Mouse (Mus musculus) MEL (cell line): ENCODE data around the gene Lingo1. TPM values are rescaled to one million over a fixed set of nuclear protein-coding genes. Genes with fewer than 3 reads are reported as not detected.

Experiments
- DNase-seq: peaks from one replicate; pipeline ENCODE4 v3.0.0; 2011; ENCODE audit warnings: low read depth, low spot score
- H3K27ac ChIP-seq: 2 replicates; pipeline ENCODE4 v1.5.1; 2012; ENCODE audit warnings: low read depth, mild to moderate bottlenecking, control low read depth, low read length, moderate library complexity; ENCODE audit not compliant: control insufficient read depth
- H3K27me3 ChIP-seq, 2 experiments: fragments of 150-350 bp in 1 of 2; sonication (generic) in 1 of 2; 2 replicates each; pipeline ENCODE4 v1.6.1; 2012; ENCODE audit warnings: low read length in 2 of 2, mild to moderate bottlenecking in 2 of 2, improper control_type of control experiment in 1 of 2, moderate library complexity in 1 of 2; ENCODE audit not compliant: insufficient read depth in 2 of 2, control insufficient read depth in 1 of 2
- H3K36me3 ChIP-seq, 2 experiments: 2 replicates each; pipeline ENCODE4 v1.6.1; 2012 to 2014; ENCODE audit warnings: low read length in 2 of 2, improper control_type of control experiment in 1 of 2, inconsistent platforms in 1 of 2, mild to moderate bottlenecking in 1 of 2; ENCODE audit not compliant: insufficient read depth in 2 of 2, control insufficient read depth in 1 of 2
- H3K4me1 ChIP-seq, 2 experiments: fragments of 150-350 bp in 1 of 2; sonication (generic) in 1 of 2; 2 replicates each; pipeline ENCODE4 v1.6.1; 2012; ENCODE audit warnings: low read length in 2 of 2, improper control_type of control experiment in 1 of 2, mild to moderate bottlenecking in 1 of 2; ENCODE audit not compliant: insufficient read depth in 2 of 2, control insufficient read depth in 1 of 2
- H3K4me3 ChIP-seq, 2 experiments: fragments of 150-350 bp in 1 of 2; sonication (generic) in 1 of 2; 2 replicates each; pipeline ENCODE4 v1.5.1; 2012; ENCODE audit warnings: low read depth in 2 of 2, low read length in 2 of 2, mild to moderate bottlenecking in 2 of 2, moderate library complexity in 2 of 2, control low read depth in 1 of 2, improper control_type of control experiment in 1 of 2; ENCODE audit not compliant: control insufficient read depth in 1 of 2, insufficient read depth in 1 of 2
- H3K79me2 ChIP-seq: 2 replicates; pipeline ENCODE4 v1.6.1; 2012; ENCODE audit warnings: mild to moderate bottlenecking, low read length, moderate library complexity; ENCODE audit not compliant: control insufficient read depth, poor library complexity, insufficient read depth
- H3K9ac ChIP-seq: 2 replicates; pipeline ENCODE4 v1.6.1; 2012; ENCODE audit warnings: low read depth, mild to moderate bottlenecking, control low read depth, low read length, moderate library complexity; ENCODE audit not compliant: control insufficient read depth, poor library complexity, severe bottlenecking
- H3K9me3 ChIP-seq: fragments of 150-350 bp; sonication (generic); replicated peaks from 2 replicates; pipeline ENCODE4 v1.6.1; 2012; ENCODE audit warnings: mild to moderate bottlenecking, low read length, improper control_type of control experiment, moderate library complexity; ENCODE audit not compliant: insufficient read depth
- CHD1 ChIP-seq: IDR thresholded peaks from 2 replicates; pipeline ENCODE4 v1.6.1; 2012; ENCODE audit warnings: low read depth, mild to moderate bottlenecking, inconsistent platforms, low read length, improper control_type of control experiment
- CTCF ChIP-seq, 3 experiments: IDR thresholded peaks in 2 of 3; conservative IDR thresholded peaks in 1 of 3; 2 replicates each; pipeline ENCODE4 v1.5.1; 2011 to 2012; ENCODE audit warnings: low read length in 3 of 3, low read depth in 2 of 3, mild to moderate bottlenecking in 2 of 3, improper control_type of control experiment in 1 of 3, inconsistent platforms in 1 of 3, mixed read lengths in 1 of 3, moderate library complexity in 1 of 3; ENCODE audit not compliant: control insufficient read depth in 1 of 3, insufficient read depth in 1 of 3, poor library complexity in 1 of 3, severe bottlenecking in 1 of 3
- EP300 ChIP-seq, 2 experiments: IDR thresholded peaks; 2 replicates each; pipeline ENCODE4 v1.6.1; 2011; ENCODE audit warnings: improper control_type of control experiment in 2 of 2, low read length in 2 of 2, low read depth in 1 of 2, mild to moderate bottlenecking in 1 of 2
- ETS1 ChIP-seq: IDR thresholded peaks from 2 replicates; pipeline ENCODE4 v1.6.1; 2012; ENCODE audit warnings: low read depth, mild to moderate bottlenecking, inconsistent platforms, low read length, improper control_type of control experiment, moderate library complexity
- GABPA ChIP-seq: IDR thresholded peaks from 2 replicates; pipeline ENCODE4 v1.6.1; 2012; ENCODE audit warnings: low read depth, mild to moderate bottlenecking, inconsistent platforms, low read length, improper control_type of control experiment, moderate library complexity
- GATA1 ChIP-seq: IDR thresholded peaks from 2 replicates; pipeline ENCODE4 v1.6.1; 2011; ENCODE audit warnings: low read depth, low read length, improper control_type of control experiment
- HCFC1 ChIP-seq: IDR thresholded peaks from 2 replicates; pipeline ENCODE4 v1.6.1; 2012; ENCODE audit warnings: low read depth, mild to moderate bottlenecking, inconsistent platforms, low read length, improper control_type of control experiment, moderate library complexity
- JUND ChIP-seq: IDR thresholded peaks from 2 replicates; pipeline ENCODE4 v1.6.1; 2011; ENCODE audit warnings: low read depth, mild to moderate bottlenecking, improper control_type of control experiment, low read length
- KAT2A ChIP-seq: conservative IDR thresholded peaks from 2 replicates; pipeline ENCODE4 v1.6.1; 2012; ENCODE audit warnings: low read depth, low read length, improper control_type of control experiment, inconsistent platforms
- MAFK ChIP-seq: IDR thresholded peaks from 2 replicates; pipeline ENCODE4 v1.6.1; 2011; ENCODE audit warnings: low read depth, mild to moderate bottlenecking, low read length, improper control_type of control experiment, borderline replicate concordance
- MAX ChIP-seq: IDR thresholded peaks from 2 replicates; pipeline ENCODE4 v1.6.1; 2011; ENCODE audit warnings: low read length, improper control_type of control experiment
- MAZ ChIP-seq: IDR thresholded peaks from 2 replicates; pipeline ENCODE4 v1.6.1; 2012; ENCODE audit warnings: low read depth, mild to moderate bottlenecking, inconsistent platforms, low read length, improper control_type of control experiment
- MEF2A ChIP-seq: IDR thresholded peaks from 2 replicates; pipeline ENCODE4 v1.6.1; 2014; ENCODE audit warnings: low read depth, mild to moderate bottlenecking, inconsistent platforms, low read length, improper control_type of control experiment; ENCODE audit not compliant: poor library complexity, insufficient replicate concordance, severe bottlenecking; ENCODE audit errors: extremely low read depth
- MXI1 ChIP-seq: IDR thresholded peaks from 2 replicates; pipeline ENCODE4 v1.6.1; 2011; ENCODE audit warnings: mild to moderate bottlenecking, low read depth, low read length, improper control_type of control experiment
- MYB ChIP-seq: IDR thresholded peaks from 2 replicates; pipeline ENCODE4 v1.6.1; 2011; ENCODE audit warnings: mild to moderate bottlenecking, low read depth, low read length, improper control_type of control experiment
- MYC ChIP-seq: IDR thresholded peaks from 2 replicates; pipeline ENCODE4 v1.6.1; 2011; ENCODE audit warnings: low read depth, mild to moderate bottlenecking, low read length, improper control_type of control experiment, moderate library complexity
- NELFE ChIP-seq: IDR thresholded peaks from 2 replicates; pipeline ENCODE4 v1.6.1; 2011; ENCODE audit warnings: low read depth, low read length, improper control_type of control experiment
- NRF1 ChIP-seq: IDR thresholded peaks from 2 replicates; pipeline ENCODE4 v1.6.1; 2014; ENCODE audit warnings: low read depth, mild to moderate bottlenecking, inconsistent platforms, low read length, improper control_type of control experiment, moderate library complexity; ENCODE audit not compliant: poor library complexity, insufficient read depth, severe bottlenecking
- POLR2AphosphoS2 ChIP-seq: IDR thresholded peaks from 2 replicates; pipeline ENCODE4 v1.6.1; 2011; ENCODE audit warnings: low read length, improper control_type of control experiment
- POLR2AphosphoS5 ChIP-seq: IDR thresholded peaks from 2 replicates; pipeline ENCODE4 v1.6.1; 2012; ENCODE audit warnings: low read depth, borderline replicate concordance, mild to moderate bottlenecking, inconsistent platforms, low read length, moderate library complexity, mixed read lengths
- RAD21 ChIP-seq: IDR thresholded peaks from 2 replicates; pipeline ENCODE4 v1.6.1; 2011; ENCODE audit warnings: mild to moderate bottlenecking, low read depth, low read length, improper control_type of control experiment
- SMC3 ChIP-seq: IDR thresholded peaks from 2 replicates; pipeline ENCODE4 v1.6.1; 2011; ENCODE audit warnings: low read depth, low read length, improper control_type of control experiment
- TCF12 ChIP-seq: IDR thresholded peaks from 2 replicates; pipeline ENCODE4 v1.6.1; 2014; ENCODE audit warnings: low read depth, mild to moderate bottlenecking, inconsistent platforms, low read length, improper control_type of control experiment, moderate library complexity
- UBTF ChIP-seq: IDR thresholded peaks from 2 replicates; pipeline ENCODE4 v1.6.1; 2012; ENCODE audit warnings: low read depth, mild to moderate bottlenecking, inconsistent platforms, low read length, improper control_type of control experiment, moderate library complexity, borderline replicate concordance; ENCODE audit not compliant: insufficient read depth
- USF1 ChIP-seq: IDR thresholded peaks from 2 replicates; pipeline ENCODE4 v1.6.1; 2014; ENCODE audit warnings: low read depth, mild to moderate bottlenecking, inconsistent platforms, low read length, improper control_type of control experiment, moderate library complexity
- USF2 ChIP-seq, 2 experiments: IDR thresholded peaks; 2 replicates each; pipeline ENCODE4 v1.6.1; 2011 to 2012; ENCODE audit warnings: improper control_type of control experiment in 2 of 2, low read length in 2 of 2, borderline replicate concordance in 1 of 2, inconsistent platforms in 1 of 2, low read depth in 1 of 2, mild to moderate bottlenecking in 1 of 2; ENCODE audit not compliant: insufficient read depth in 1 of 2
- ZKSCAN1 ChIP-seq: IDR thresholded peaks from 2 replicates; pipeline ENCODE4 v1.6.1; 2012; ENCODE audit warnings: low read depth, mild to moderate bottlenecking, inconsistent platforms, low read length, improper control_type of control experiment, moderate library complexity
- ZMIZ1 ChIP-seq: IDR thresholded peaks from 2 replicates; pipeline ENCODE4 v1.6.1; 2012; ENCODE audit warnings: low read depth, mild to moderate bottlenecking, inconsistent platforms, low read length, improper control_type of control experiment, moderate library complexity
- polyA plus RNA-seq, 2 experiments: library from polyadenylated mRNA; stranded (reverse) in 1 of 2; unstranded in 1 of 2; fragments of >175 nt in 1 of 2; fragments of >200 nt in 1 of 2; gene quantifications; 2 replicates each; pipeline versions ENCODE4 v1.2.1 to v1.2.4; 2012; ENCODE audit warnings: low replicate concordance in 2 of 2, low read depth in 1 of 2; ENCODE audit not compliant: insufficient read length in 2 of 2, insufficient read depth in 1 of 2, missing spikeins in 1 of 2
- total RNA-seq: library from RNA; depleted of rRNA; stranded (reverse); fragments of 300-350 nt; gene quantifications from 2 replicates; pipeline ENCODE4 v1.2.3, GENCODE M21; 2012

Gene Lingo1
- total and polyA plus RNA-seq, 3 experiments: not detected

DNA sequence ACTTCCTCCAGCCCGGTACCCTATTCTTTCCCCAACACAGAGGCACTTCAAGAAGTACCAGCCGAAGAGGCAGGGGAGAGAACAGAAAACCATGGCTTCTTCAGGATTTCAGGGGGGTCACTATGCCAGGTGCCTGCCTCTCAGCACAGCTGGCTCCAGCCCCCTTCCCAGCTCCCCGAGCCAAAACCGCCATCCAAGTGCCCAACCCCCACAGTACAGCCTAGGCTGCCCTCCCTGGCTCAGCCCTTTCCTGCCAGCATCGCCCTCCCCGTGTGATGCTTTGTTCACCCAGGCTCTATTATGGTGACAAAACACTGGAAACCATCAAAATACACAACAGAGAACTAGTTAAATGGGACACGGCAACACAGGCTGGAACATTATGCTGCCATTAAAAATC, 22.6 kb downstream of the Lingo1 start:
- no peaks in the 10 kb centered on the region for H3K36me3 ChIP-seq
- H3K4me3 ChIP-seq: no peak overlapping the region
- H3K9ac ChIP-seq: no peak overlapping the region
- no peaks in the 10 kb centered on the region for H3K9me3 ChIP-seq
- H3K79me2 ChIP-seq: no peaks in the 10 kb centered on the region
- no peak overlapping the region for H3K27ac ChIP-seq
- TF ChIP-seq USF2 (IDR thresholded peaks at IDR 0.05; ENCODE audit: borderline replicate concordance in 1 of 2, insufficient read depth in 1 of 2, low read depth in 1 of 2, low read length in 2 of 2): no peak
- no peak for TF ChIP-seq MXI1
- TF ChIP-seq CTCF (IDR thresholded peaks at IDR 0.05 in 2 of 3, conservative IDR thresholded peaks at IDR 0.05 in 1 of 3; ENCODE audit: control insufficient read depth in 1 of 3, insufficient read depth in 1 of 3, low read depth in 2 of 3, low read length in 3 of 3, poor library complexity in 1 of 3, severe bottlenecking in 1 of 3): no peak
- TF ChIP-seq KAT2A: no peak
- TF ChIP-seq UBTF: no peak
- TF ChIP-seq SMC3: no peak
- no peak for TF ChIP-seq MAX
- TF ChIP-seq ZMIZ1: no peak
- TF ChIP-seq EP300 (IDR thresholded peaks at IDR 0.05; ENCODE audit: low read depth in 1 of 2, low read length in 2 of 2): no peak
- TF ChIP-seq MYB: no peak
- TF ChIP-seq JUND: no peak
- no peak for TF ChIP-seq RAD21
- TF ChIP-seq ETS1: no peak
- TF ChIP-seq TCF12: no peak
- TF ChIP-seq NELFE: no peak
- TF ChIP-seq GABPA: no peak
- no peak for TF ChIP-seq CHD1
- TF ChIP-seq USF1: no peak
- TF ChIP-seq MAZ: no peak
- TF ChIP-seq POLR2AphosphoS5: no peak
- H3K27me3 ChIP-seq: no peaks in the 10 kb centered on the region; a peak in 1 of 4 replicates
- DNase-seq: no peak
- H3K4me1 ChIP-seq: no peaks in the 10 kb centered on the region

DNA sequence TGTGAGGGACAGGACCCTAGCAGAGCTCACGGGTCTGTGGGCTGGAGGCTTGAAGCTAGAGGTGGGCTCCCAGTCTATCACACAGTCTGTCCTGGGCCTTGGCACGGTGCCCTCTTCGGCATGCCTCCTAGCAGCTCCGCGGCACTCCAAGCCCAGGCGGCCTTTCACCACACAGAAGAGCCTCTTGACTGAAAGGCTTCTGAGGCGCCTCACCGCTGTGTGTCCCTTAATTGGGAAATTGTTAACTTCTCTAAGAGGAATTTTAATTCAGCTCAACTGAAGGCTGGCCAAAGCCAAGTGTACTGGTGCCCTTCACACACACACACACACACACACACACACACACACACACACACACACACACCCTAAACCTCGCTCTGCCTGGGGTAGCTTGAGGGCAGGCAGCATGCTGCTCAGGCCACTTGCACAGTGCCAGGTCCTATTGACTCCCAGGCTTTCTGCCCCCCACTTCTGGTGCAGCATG, 28.6 kb downstream of the Lingo1 start:
- H3K9ac ChIP-seq: no peak overlapping the region
- no peaks in the 10 kb centered on the region for H3K79me2 ChIP-seq
- H3K27ac ChIP-seq: no peak overlapping the region
- no peak for DNase-seq
- H3K36me3 ChIP-seq: no peaks in the 10 kb centered on the region
- no peaks in the 10 kb centered on the region for H3K9me3 ChIP-seq
- peaks cover 2 to 4% of the 10 kb centered on the region in 2 experiments; a peak in 3 of 4 replicates for H3K27me3 ChIP-seq
- H3K4me3 ChIP-seq: no peak overlapping the region
- no peaks in the 10 kb centered on the region for H3K4me1 ChIP-seq
- TF ChIP-seq USF1 (no peak), ZKSCAN1 (no peak), MAFK (no peak), ETS1 (no peak), SMC3 (no peak), MYB (no peak), POLR2AphosphoS2 (no peak), ZMIZ1 (no peak), HCFC1 (no peak), MYC (no peak), CHD1 (no peak), JUND (no peak), USF2 (IDR thresholded peaks at IDR 0.05; ENCODE audit: borderline replicate concordance in 1 of 2, insufficient read depth in 1 of 2, low read depth in 1 of 2, low read length in 2 of 2) (no peak), GATA1 (no peak), NRF1 (no peak), MEF2A (no peak)
